Mouse (Mus musculus): ENCODE measurements at regions not wholly inside any gene's neighbourhood (a gene's known extent, or its start where the extent isn't known, plus 50 kb on each side); places are given as distances from the start of the nearest gene placed in this dataset.
A peak's percentile ranks its signal among the peaks of the same experiment; 100 is the strongest.

- DNase-seq (ENCODE audit: low spot score): peak; percentile 24
Observed at GRCm38 (mm10) chr1:121050695-121051495, 281.5 kb downstream of the Insig2 start.

- peak; percentile 15 for DNase-seq (ENCODE audit: low spot score)
Observed at GRCm38 (mm10) chr1:121051496-121052119, 280.8 kb downstream of the Insig2 start.

- no peak for DNase-seq (ENCODE audit: low spot score)
Observed at GRCm38 (mm10) chr1:121052120-121052501, 280.3 kb downstream of the Insig2 start.

GRCm38 (mm10) chr1:121053692-121054091, 278.7 kb downstream of the Insig2 start:
- peak; percentile 71 for DNase-seq (ENCODE audit: low spot score)

- no peak for DNase-seq (ENCODE audit: low spot score)
Observed at GRCm38 (mm10) chr1:121074569-121074968, 257.8 kb downstream of the Insig2 start.

- DNase-seq (ENCODE audit: low spot score): no peak
Observed at GRCm38 (mm10) chr1:121082839-121083238, 249.6 kb downstream of the Insig2 start.

- DNase-seq (ENCODE audit: low spot score): peak; percentile 32
Observed at GRCm38 (mm10) chr1:121085101-121085727, 247.2 kb downstream of the Insig2 start.

GRCm38 (mm10) chr1:121087124-121087887, 245.1 kb downstream of the Insig2 start:
- peak; percentile 50 for DNase-seq (ENCODE audit: low spot score)

- no peak for DNase-seq (ENCODE audit: low spot score)
Observed at GRCm38 (mm10) chr1:121090628-121091027, 241.8 kb downstream of the Insig2 start.

- DNase-seq (ENCODE audit: low spot score): no peak
Observed at GRCm38 (mm10) chr1:121092870-121093269, 239.5 kb downstream of the Insig2 start.

GRCm38 (mm10) chr1:121096551-121097550, 235.5 kb downstream of the Insig2 start:
- DNase-seq (ENCODE audit: low spot score): peak; percentile 59

- DNase-seq (ENCODE audit: low spot score): no peak
Observed at GRCm38 (mm10) chr1:121111776-121112344, 220.5 kb downstream of the Insig2 start.

- peak; percentile 13 for DNase-seq (ENCODE audit: low spot score)
Observed at GRCm38 (mm10) chr1:121112464-121112863, 219.9 kb downstream of the Insig2 start.

GRCm38 (mm10) chr1:121116626-121117025, 215.8 kb downstream of the Insig2 start:
- DNase-seq (ENCODE audit: low spot score): no peak

GRCm38 (mm10) chr1:121123436-121123835, 209.0 kb downstream of the Insig2 start:
- DNase-seq (ENCODE audit: low spot score): no peak

GRCm38 (mm10) chr1:121136284-121136683, 196.1 kb downstream of the Insig2 start:
- DNase-seq (ENCODE audit: low spot score): no peak

GRCm38 (mm10) chr1:121136846-121137245, 195.5 kb downstream of the Insig2 start:
- DNase-seq (ENCODE audit: low spot score): no peak

GRCm38 (mm10) chr1:121144981-121145380, 187.4 kb downstream of the Insig2 start:
- no peak for DNase-seq (ENCODE audit: low spot score)

- no peak for DNase-seq (ENCODE audit: low spot score)
Observed at GRCm38 (mm10) chr1:121153476-121153875, 178.9 kb downstream of the Insig2 start.

GRCm38 (mm10) chr1:121154616-121155015, 177.8 kb downstream of the Insig2 start:
- DNase-seq (ENCODE audit: low spot score): peak; percentile 8

GRCm38 (mm10) chr1:121168651-121169050, 163.7 kb downstream of the Insig2 start:
- DNase-seq (ENCODE audit: low spot score): no peak

All from embryo, embryonic 10 days (tissue).